Mouse (Mus musculus) thymus, adult 2 months (tissue): Measurements from ENCODE around the gene Ublcp1.

Source experiments
- CTCF ChIP-seq: fragments of 200-500 bp; IDR thresholded peaks from 2 replicates; pipeline ENCODE4 v1.5.1; 2012; ENCODE audit warnings: mild to moderate bottlenecking, control low read depth, low read length, moderate library complexity, borderline replicate concordance; ENCODE audit not compliant: control insufficient read depth, poor library complexity, insufficient read depth; ENCODE audit errors: extremely low read depth
- POLR2A ChIP-seq: fragments of 200-500 bp; IDR thresholded peaks from 2 replicates; pipeline ENCODE4 v1.6.1; 2012; ENCODE audit warnings: mild to moderate bottlenecking, low read length, control low read depth, moderate library complexity; ENCODE audit not compliant: control insufficient read depth, poor library complexity, insufficient read depth; ENCODE audit errors: extremely low read depth

DNA sequence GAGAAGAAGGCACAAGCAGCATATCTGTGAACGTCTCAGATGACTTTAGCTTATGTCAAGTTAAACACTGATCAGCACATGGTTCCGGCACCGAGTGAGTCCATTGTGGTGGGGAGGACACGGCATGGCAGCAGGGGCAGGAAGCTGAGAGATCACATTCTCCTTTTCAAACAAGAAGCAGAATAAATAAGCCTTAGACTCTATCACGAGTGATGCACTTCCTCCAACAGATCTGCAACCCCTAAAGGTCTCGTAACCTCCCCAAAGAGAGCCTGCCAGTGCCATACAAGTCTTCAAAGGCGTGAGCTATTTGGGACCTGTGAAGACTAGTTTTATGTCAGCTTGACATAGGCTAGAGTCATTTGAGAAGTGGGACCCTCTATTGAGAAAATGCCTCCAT, 30.7 kb upstream of the Ublcp1 start:
- TF ChIP-seq CTCF (no peak), POLR2A (no peak)
